Mouse (Mus musculus) embryonic facial prominence, embryonic 12.5 days (tissue): ENCODE results near the gene Ndufs2. TPM values are rescaled to one million over a fixed set of nuclear protein-coding genes. Genes with fewer than 3 reads are reported as not detected.

Source experiments
- ATAC-seq: fragments of 200-750 bp; cut with Nextera tagmentation; 2 replicates; pipeline ENCODE4 v1.8.0; 2017; ENCODE audit not compliant: insufficient number of reproducible peaks, insufficient read depth, low FRiP score, low TSS enrichment
- H3K27ac ChIP-seq: fragments of 300-500 bp; sonication (generic); 2 replicates; pipeline ENCODE4 v1.5.1; 2016; ENCODE audit warnings: mild to moderate bottlenecking
- H3K27me3 ChIP-seq: fragments of 300-500 bp; sonication (generic); 2 replicates; pipeline ENCODE4 v1.6.1; 2016; ENCODE audit warnings: mild to moderate bottlenecking, moderate library complexity
- H3K36me3 ChIP-seq: fragments of 300-500 bp; sonication (generic); 2 replicates; pipeline ENCODE4 v1.6.1; 2016; ENCODE audit warnings: mild to moderate bottlenecking
- H3K4me1 ChIP-seq: fragments of 300-500 bp; sonication (generic); 2 replicates; pipeline ENCODE4 v1.6.1; 2016
- H3K4me2 ChIP-seq: fragments of 300-500 bp; sonication (generic); replicated peaks from 2 replicates; pipeline ENCODE4 v1.6.1; 2016; ENCODE audit warnings: mild to moderate bottlenecking, moderate library complexity
- H3K4me3 ChIP-seq: fragments of 300-500 bp; sonication (generic); 2 replicates; pipeline ENCODE4 v1.5.1; 2016; ENCODE audit warnings: mild to moderate bottlenecking
- H3K9ac ChIP-seq: fragments of 300-500 bp; sonication (generic); 2 replicates; pipeline ENCODE4 v1.6.1; 2016; ENCODE audit warnings: mild to moderate bottlenecking, moderate library complexity
- H3K9me3 ChIP-seq: fragments of 300-500 bp; sonication (generic); 2 replicates; pipeline ENCODE4 v1.6.1; 2016; ENCODE audit warnings: mild to moderate bottlenecking, moderate library complexity
- WGBS: fragments of 180-500 bp; shearing (Covaris S2); methylation state at CpG from one replicate; pipeline ENCODE4 v1.1.7; 2016; 5-methylcytosine and 5-hydroxymethylcytosine counted together
- polyA plus RNA-seq: library from polyadenylated mRNA; unstranded; fragments of >200 nt; fragmentation: Nextera tagmentation; extraction: Ambion mirVana; gene quantifications from 2 replicates; pipeline ENCODE4 v1.2.1, GENCODE M21; 2016

The Ndufs2 gene
- polyA plus RNA-seq, 1 experiment from 2014 or later = 236 TPM

GRCm38 (mm10) chr1:171276110-171276748, 25.0 kb upstream of the Ndufs2 start:
- Histone ChIP-seq H3K4me3 (no peak overlapping the region), H3K27me3 (no peaks in the 10 kb centered on the region), H3K27ac (no peak overlapping the region), H3K4me1 (peaks cover 17% of the 10 kb centered on the region; the same call in 1 of the 2 replicates), H3K9ac (no peak overlapping the region), H3K9me3 (no peaks in the 10 kb centered on the region), H3K36me3 (peaks cover 71% of the 10 kb centered on the region), H3K4me2 (no peak overlapping the region)
- WGBS = 93% methylated on average over 14 of the region's 14 CpGs
- no peak for ATAC-seq

- no peaks in the 10 kb centered on the region for H3K9me3 ChIP-seq
- no peak overlapping the region for H3K9ac ChIP-seq
- no peaks in the 10 kb centered on the region for H3K27me3 ChIP-seq
- ATAC-seq = no peak
- no peak overlapping the region for H3K4me3 ChIP-seq
- peaks cover 20% of the 10 kb centered on the region; the same call in 1 of the 2 replicates for H3K4me1 ChIP-seq
- H3K27ac ChIP-seq = no peak overlapping the region
- 86% methylated on average over 11 of the region's 11 CpGs for WGBS
- H3K36me3 ChIP-seq = peaks cover 71% of the 10 kb centered on the region
- H3K4me2 ChIP-seq = no peak overlapping the region
Measured at GRCm38 (mm10) chr1:171275144-171275734, 24.1 kb upstream of the Ndufs2 start.

- Histone ChIP-seq H3K9ac (no peak overlapping the region), H3K36me3 (peaks cover 71% of the 10 kb centered on the region), H3K4me3 (no peak overlapping the region), H3K4me1 (peaks cover 15% of the 10 kb centered on the region; the same call in 1 of the 2 replicates), H3K27ac (no peak overlapping the region), H3K9me3 (no peaks in the 10 kb centered on the region), H3K27me3 (no peaks in the 10 kb centered on the region), H3K4me2 (no peak overlapping the region)
- no peak for ATAC-seq
- WGBS = 95% methylated on average over 12 of the region's 12 CpGs
Measured at GRCm38 (mm10) chr1:171274171-171274570, 23.0 kb upstream of the Ndufs2 start.

GRCm38 (mm10) chr1:171272086-171272485, 20.9 kb upstream of the Ndufs2 start:
- WGBS = 94% methylated on average over 3 of the region's 3 CpGs
- H3K4me2 ChIP-seq = no peak overlapping the region

GRCm38 (mm10) chr1:171271622-171272021, 20.4 kb upstream of the Ndufs2 start:
- peaks cover 15% of the 10 kb centered on the region; the same call in 1 of the 2 replicates for H3K4me1 ChIP-seq
- peak overlapping the region; percentile 91; the same call in 1 of the 2 replicates for H3K4me2 ChIP-seq
- H3K36me3 ChIP-seq = peaks cover 47% of the 10 kb centered on the region

More at GRCm38 (mm10) chr1:171272086-171272485, 20.9 kb upstream of the Ndufs2 start:
- no peak overlapping the region for H3K9ac ChIP-seq
- H3K27me3 ChIP-seq = no peaks in the 10 kb centered on the region
- ATAC-seq = no peak
- no peaks in the 10 kb centered on the region for H3K9me3 ChIP-seq
- peaks cover 52% of the 10 kb centered on the region for H3K36me3 ChIP-seq
- no peak overlapping the region for H3K27ac ChIP-seq
- H3K4me3 ChIP-seq = no peak overlapping the region
- H3K4me1 ChIP-seq = peaks cover 15% of the 10 kb centered on the region; the same call in 1 of the 2 replicates

GRCm38 (mm10) chr1:171271196-171271595, 20.0 kb upstream of the Ndufs2 start:
- peaks cover 15% of the 10 kb centered on the region; the same call in 1 of the 2 replicates for H3K4me1 ChIP-seq
- H3K4me3 ChIP-seq = peak overlapping the region; percentile 72
- WGBS = 44% methylated on average over 9 of the region's 9 CpGs
- H3K9ac ChIP-seq = peak overlapping the region; percentile 75
- H3K36me3 ChIP-seq = peaks cover 43% of the 10 kb centered on the region
- no peak overlapping the region for H3K27ac ChIP-seq
- H3K27me3 ChIP-seq = no peaks in the 10 kb centered on the region
- no peaks in the 10 kb centered on the region for H3K9me3 ChIP-seq
- peak overlapping the region; percentile 91 for H3K4me2 ChIP-seq
- no peak for ATAC-seq

More at GRCm38 (mm10) chr1:171271622-171272021, 20.4 kb upstream of the Ndufs2 start:
- 75% methylated on average over 10 of the region's 10 CpGs for WGBS
- Histone ChIP-seq H3K9ac (no peak overlapping the region), H3K4me3 (no peak overlapping the region), H3K27ac (no peak overlapping the region), H3K9me3 (no peaks in the 10 kb centered on the region), H3K27me3 (no peaks in the 10 kb centered on the region)
- ATAC-seq = no peak

- H3K4me1 ChIP-seq = peaks cover 15% of the 10 kb centered on the region; the same call in 1 of the 2 replicates
- 0 out of 2 replicates have a peak overlapping the region, but pooled peaks have one; percentile 37 for H3K27ac ChIP-seq
- H3K27me3 ChIP-seq = no peaks in the 10 kb centered on the region
- H3K4me3 ChIP-seq = peak overlapping the region; percentile 72
- peak overlapping the region; percentile 91 for H3K4me2 ChIP-seq
- H3K9ac ChIP-seq = peak overlapping the region; percentile 75
- no peaks in the 10 kb centered on the region for H3K9me3 ChIP-seq
- H3K36me3 ChIP-seq = peaks cover 37% of the 10 kb centered on the region
- peak; percentile 74; the same call in 1 of the 2 replicates for ATAC-seq
- WGBS = under 1% methylated on average over 19 of the region's 19 CpGs
Measured at GRCm38 (mm10) chr1:171270573-171270900, 19.3 kb upstream of the Ndufs2 start.

- peaks cover 15% of the 10 kb centered on the region; the same call in 1 of the 2 replicates for H3K4me1 ChIP-seq
- 4% methylated on average over 36 of the region's 36 CpGs for whole genome bisulfite sequencing
- H3K9ac ChIP-seq = peak within 1 kb of the TSS; percentile 75
- 0 out of 2 replicates have a peak within 1 kb of the TSS, but pooled peaks have one; percentile 37 for H3K27ac ChIP-seq
- peak within 1 kb of the TSS; percentile 91 for H3K4me2 ChIP-seq
- peak within 1 kb of the TSS; percentile 72 for H3K4me3 ChIP-seq
- peaks cover 31% of the 10 kb centered on the region for H3K36me3 ChIP-seq
- ATAC-seq = peak; percentile 92
- H3K9me3 ChIP-seq = no peaks in the 10 kb centered on the region
- H3K27me3 ChIP-seq = no peaks in the 10 kb centered on the region
Measured at GRCm38 (mm10) chr1:171269848-171270572, 18.8 kb upstream of the Ndufs2 start, which contains the start of gene B4galt3. Gene B4galt3, plus strand, starts transcription at chr1:171270328.

GRCm38 (mm10) chr1:171268341-171268740, 17.2 kb upstream of the Ndufs2 start:
- Histone ChIP-seq H3K9ac (no peak overlapping the region), H3K4me1 (peaks cover 18% of the 10 kb centered on the region), H3K4me2 (no peak overlapping the region), H3K36me3 (peaks cover 15% of the 10 kb centered on the region), H3K4me3 (no peak overlapping the region), H3K9me3 (no peaks in the 10 kb centered on the region), H3K27ac (no peak overlapping the region), H3K27me3 (no peaks in the 10 kb centered on the region)
- WGBS = 68% methylated on average over 1 of the region's 1 CpGs
- ATAC-seq = no peak

- no peak overlapping the region for H3K4me3 ChIP-seq
- no peak for ATAC-seq
- no peaks in the 10 kb centered on the region for H3K9me3 ChIP-seq
- H3K4me1 ChIP-seq = peaks cover 23% of the 10 kb centered on the region
- H3K36me3 ChIP-seq = no peaks in the 10 kb centered on the region
- H3K4me2 ChIP-seq = no peak overlapping the region
- H3K9ac ChIP-seq = no peak overlapping the region
- no peaks in the 10 kb centered on the region for H3K27me3 ChIP-seq
- 62% methylated on average over 4 of the region's 4 CpGs for WGBS
- H3K27ac ChIP-seq = no peak overlapping the region
Measured at GRCm38 (mm10) chr1:171265971-171266744, 15.0 kb upstream of the Ndufs2 start.
